19 mouse cellular contexts compared by ENCODE assay signal in genomic region chr12:49390257-49390656, GRCm38 (mm10). TPM values are rescaled to one million over a fixed set of nuclear protein-coding genes. Genes with fewer than 3 reads are reported as not detected.
A peak's percentile ranks its signal among the peaks of the same experiment; 100 is the strongest.
DNase-seq lines count a peak whose midpoint lies in the region; ATAC-seq and TF ChIP-seq lines count a peak whose summit lies in the region.
"Had no signal": no experiment of that assay in that cellular context is flagged by ENCODE, and none has a peak within 500 bp of the region (broad histone marks: within the 10 kb centered on the region; RNA-seq: fewer than 3 reads in every experiment).

No protein-coding gene starts in this region.

- H3K27me3 ChIP-seq in hindbrain, embryonic 10.5 days (ENCODE audit: insufficient read depth, poor library complexity, severe bottlenecking) = peaks cover 99% of the 10 kb centered on the region
- H3K27me3 ChIP-seq in hindbrain, embryonic 13.5 days = peaks cover 75% of the 10 kb centered on the region
- peaks cover 79% of the 10 kb centered on the region for H3K27me3 ChIP-seq in neural tube, embryonic 11.5 days (ENCODE audit: control insufficient read depth, insufficient read depth, low read length)
- H3K27me3 ChIP-seq in neural tube, embryonic 15.5 days (replicated peaks) = peaks cover 69% of the 10 kb centered on the region
- peaks cover 3% of the 10 kb centered on the region; the same call in 1 of the 2 replicates for H3K27me3 ChIP-seq in forebrain, embryonic 14.5 days (replicated peaks; ENCODE audit: control insufficient read depth, insufficient read depth, low read length)

- H3K36me3 ChIP-seq in hindbrain, embryonic 10.5 days = no peaks in the 10 kb centered on the region
- H3K36me3 ChIP-seq in hindbrain, embryonic 13.5 days = no peaks in the 10 kb centered on the region
- no peaks in the 10 kb centered on the region for H3K36me3 ChIP-seq in neural tube, embryonic 11.5 days (ENCODE audit: control insufficient read depth, insufficient read depth, low read length)
- H3K36me3 ChIP-seq in neural tube, embryonic 15.5 days = no peaks in the 10 kb centered on the region
- H3K36me3 ChIP-seq in forebrain, embryonic 14.5 days (ENCODE audit: control insufficient read depth, insufficient read depth, low read length) = peaks cover 37% of the 10 kb centered on the region
- H3K36me3 ChIP-seq: embryonic facial prominence, embryonic 12.5 days; heart, embryonic 12.5 days; limb, embryonic 10.5 days; liver, embryonic 13.5 days; stomach, embryonic 15.5 days had no signal

- peak overlapping the region; percentile 21; the same call in 1 of the 2 replicates for H3K4me3 ChIP-seq in hindbrain, embryonic 10.5 days
- H3K4me3 ChIP-seq in hindbrain, embryonic 13.5 days = no peak overlapping the region
- H3K4me3 ChIP-seq in neural tube, embryonic 11.5 days (ENCODE audit: low read depth, low read length) = no peak overlapping the region
- no peak overlapping the region for H3K4me3 ChIP-seq in neural tube, embryonic 15.5 days (replicated peaks)
- H3K4me3 ChIP-seq in forebrain, embryonic 14.5 days (ENCODE audit: low read depth, low read length) = peak overlapping the region; percentile 56
- peak overlapping the region; percentile 45 for H3K4me3 ChIP-seq in olfactory bulb, adult 2 months (ENCODE audit: insufficient read depth, low read depth, low read length)
- H3K4me3 ChIP-seq: liver, embryonic 13.5 days; stomach, embryonic 15.5 days had no signal

- H3K4me2 ChIP-seq in hindbrain, embryonic 13.5 days = no peak overlapping the region
- H3K4me2 ChIP-seq in neural tube, embryonic 11.5 days (ENCODE audit: low read depth) = no peak overlapping the region
- H3K4me2 ChIP-seq in neural tube, embryonic 15.5 days = no peak overlapping the region
- peak overlapping the region; percentile 76 for H3K4me2 ChIP-seq in forebrain, embryonic 14.5 days (ENCODE audit: low read length)
- H3K4me2 ChIP-seq: liver, embryonic 13.5 days; stomach, embryonic 15.5 days had no signal

- no peak for ATAC-seq in hindbrain, embryonic 13.5 days (ENCODE audit: low FRiP score)
- ATAC-seq in neural tube, embryonic 11.5 days (ENCODE audit: insufficient read depth, low FRiP score, low TSS enrichment) = no peak
- ATAC-seq in neural tube, embryonic 15.5 days (ENCODE audit: low FRiP score) = no peak
- ATAC-seq in forebrain, embryonic 14.5 days = peak; percentile 33

- no peak overlapping the region for H3K27ac ChIP-seq in hindbrain, embryonic 10.5 days
- no peak overlapping the region for H3K27ac ChIP-seq in hindbrain, embryonic 13.5 days
- H3K27ac ChIP-seq in neural tube, embryonic 11.5 days (ENCODE audit: low read depth, low read length) = no peak overlapping the region
- no peak overlapping the region for H3K27ac ChIP-seq in neural tube, embryonic 15.5 days (replicated peaks)
- H3K27ac ChIP-seq in forebrain, embryonic 14.5 days (ENCODE audit: low read depth, low read length) = peak overlapping the region; percentile 98
- peak overlapping the region; percentile 86 for H3K27ac ChIP-seq in olfactory bulb, adult 2 months (ENCODE audit: insufficient read depth, low read depth, low read length)
- H3K27ac ChIP-seq: embryonic facial prominence, embryonic 12.5 days; limb, embryonic 10.5 days; liver, embryonic 13.5 days; stomach, embryonic 15.5 days had no signal

- H3K4me1 ChIP-seq in hindbrain, embryonic 10.5 days (replicated peaks) = peaks cover 9% of the 10 kb centered on the region; the same call in 1 of the 2 replicates
- H3K4me1 ChIP-seq in hindbrain, embryonic 13.5 days (replicated peaks) = peaks cover 6% of the 10 kb centered on the region
- no peaks in the 10 kb centered on the region for H3K4me1 ChIP-seq in neural tube, embryonic 11.5 days (ENCODE audit: control insufficient read depth, insufficient read depth, low read length)
- H3K4me1 ChIP-seq in neural tube, embryonic 15.5 days = peaks cover 4% of the 10 kb centered on the region; the same call in 1 of the 2 replicates
- H3K4me1 ChIP-seq in forebrain, embryonic 14.5 days (ENCODE audit: control insufficient read depth, insufficient read depth, low read length) = no peaks in the 10 kb centered on the region
- no peaks in the 10 kb centered on the region for H3K4me1 ChIP-seq in olfactory bulb, adult 2 months (ENCODE audit: control insufficient read depth, insufficient read depth, low read length)
- H3K4me1 ChIP-seq: embryonic facial prominence, embryonic 12.5 days; liver, embryonic 13.5 days had no signal

- no peak for DNase-seq in hindbrain, embryonic 10.5 days (ENCODE audit: low spot score)
- DNase-seq in neural tube, embryonic 11.5 days (ENCODE audit: low spot score) = peak; percentile 39
- DNase-seq in forebrain, embryonic 14.5 days (ENCODE audit: low spot score) = peak; percentile 80
- no peak for DNase-seq in cerebellum, adult 9-11 months
- DNase-seq in cerebellum, adult 11-12 months = no peak
- DNase-seq: gastrocnemius, postnatal 10 days; heart, postnatal 4 days; kidney, adult 18-20 months; kidney, postnatal 14 days; liver, embryonic 13.5 days; lung, postnatal 10 days; spleen, adult 18-20 months had no signal

- no peak overlapping the region for H3K9ac ChIP-seq in hindbrain, embryonic 13.5 days
- no peak overlapping the region for H3K9ac ChIP-seq in neural tube, embryonic 11.5 days (ENCODE audit: low read length)
- no peak overlapping the region for H3K9ac ChIP-seq in neural tube, embryonic 15.5 days (replicated peaks)
- H3K9ac ChIP-seq in forebrain, embryonic 14.5 days (ENCODE audit: low read length) = peak overlapping the region; percentile 96
- H3K9ac ChIP-seq: embryonic facial prominence, embryonic 12.5 days; heart, embryonic 12.5 days; liver, embryonic 13.5 days; stomach, embryonic 15.5 days had no signal

- under 1% methylated on average over 13 of the region's 13 CpGs for WGBS in hindbrain, embryonic 10.5 days
- WGBS in hindbrain, embryonic 13.5 days = 2% methylated on average over 13 of the region's 13 CpGs
- WGBS in neural tube, embryonic 11.5 days = 1% methylated on average over 13 of the region's 13 CpGs
- 2% methylated on average over 13 of the region's 13 CpGs for WGBS in neural tube, embryonic 15.5 days
- WGBS in forebrain, embryonic 14.5 days = under 1% methylated on average over 13 of the region's 13 CpGs
- 5% methylated on average over 13 of the region's 13 CpGs for WGBS in olfactory bulb, adult 2 months

- no peak for TF ChIP-seq POLR2A in olfactory bulb, adult 2 months (IDR thresholded peaks at IDR 0.05; ENCODE audit: insufficient read depth, low read depth, low read length)

- no peaks in the 10 kb centered on the region for H3K9me3 ChIP-seq in hindbrain, embryonic 10.5 days
- H3K9me3 ChIP-seq in hindbrain, embryonic 13.5 days = no peaks in the 10 kb centered on the region; the same call in 1 of the 2 replicates
- H3K9me3 ChIP-seq in neural tube, embryonic 11.5 days (ENCODE audit: control insufficient read depth, low read length) = no peaks in the 10 kb centered on the region
- H3K9me3 ChIP-seq in neural tube, embryonic 15.5 days (replicated peaks) = no peaks in the 10 kb centered on the region
- no peaks in the 10 kb centered on the region for H3K9me3 ChIP-seq in forebrain, embryonic 14.5 days (replicated peaks; ENCODE audit: control insufficient read depth, low read length)
- H3K9me3 ChIP-seq: embryonic facial prominence, embryonic 12.5 days; limb, embryonic 10.5 days; liver, embryonic 13.5 days; stomach, embryonic 15.5 days had no signal

- TF ChIP-seq CTCF in olfactory bulb, adult 2 months (IDR thresholded peaks at IDR 0.05; ENCODE audit: insufficient read depth, low read depth, low read length) = no peak

RNA-seq across cellular contexts. Expression of gene Gm43517, which starts 5.3 kb away (rescaled TPM):
- not detected in 2 replicates for polyA plus RNA-seq in hindbrain, embryonic 10.5 days (2016; fragmentation: Nextera tagmentation; extraction: Ambion mirVana)
- not detected in 2 replicates for polyA plus RNA-seq in hindbrain, embryonic 13.5 days (2015; fragmentation: Nextera tagmentation; extraction: Ambion mirVana)
- polyA plus RNA-seq in neural tube, embryonic 11.5 days (2014; fragmentation: Nextera tagmentation; extraction: Ambion mirVana) = not detected in 2 replicates
- not detected in 2 replicates for polyA plus RNA-seq in neural tube, embryonic 15.5 days (2015; fragmentation: Nextera tagmentation; extraction: Ambion mirVana)
- polyA plus RNA-seq in forebrain, embryonic 14.5 days (2014; fragmentation: Nextera tagmentation; extraction: Ambion mirVana) = 2.2 and 3.6 TPM in 2 replicates
- polyA plus RNA-seq in olfactory bulb, adult 2 months (2012; ENCODE audit: insufficient read depth, insufficient read length, low replicate concordance, missing spikeins) = not detected in 2 replicates
- polyA plus RNA-seq: heart, embryonic 12.5 days; limb, embryonic 10.5 days; liver, embryonic 13.5 days; stomach, embryonic 15.5 days had no signal

RNA-seq across cellular contexts. Expression of gene Foxg1, which starts 7.8 kb away (rescaled TPM):
- polyA plus RNA-seq in hindbrain, embryonic 10.5 days (2016; fragmentation: Nextera tagmentation; extraction: Ambion mirVana) = 0.81 and 1.9 TPM in 2 replicates
- 0.40 and 0.44 TPM in 2 replicates for polyA plus RNA-seq in hindbrain, embryonic 13.5 days (2015; fragmentation: Nextera tagmentation; extraction: Ambion mirVana)
- 0.86 and 1.2 TPM in 2 replicates for polyA plus RNA-seq in neural tube, embryonic 11.5 days (2014; fragmentation: Nextera tagmentation; extraction: Ambion mirVana)
- polyA plus RNA-seq in neural tube, embryonic 15.5 days (2015; fragmentation: Nextera tagmentation; extraction: Ambion mirVana) = 0.36 TPM in 1 of 2 replicates, not detected in the other
- polyA plus RNA-seq in forebrain, embryonic 14.5 days (2014; fragmentation: Nextera tagmentation; extraction: Ambion mirVana) = 72.6 and 77.7 TPM in 2 replicates
- 104 TPM in 1 of 2 replicates, not detected in the other for polyA plus RNA-seq in olfactory bulb, adult 2 months (2012; ENCODE audit: insufficient read depth, insufficient read length, low replicate concordance, missing spikeins)

Comparison
In these comparisons a context has a peak if more than half of its experiments do, and no peak if none do; other contexts are left out.
1. H3K4me3 ChIP-seq: peak in hindbrain, embryonic 10.5 days (single experiment), forebrain, embryonic 14.5 days (single experiment) and olfactory bulb, adult 2 months (single experiment); none in hindbrain, embryonic 13.5 days (single experiment), neural tube, embryonic 11.5 days (single experiment) and neural tube, embryonic 15.5 days (single experiment).
2. DNase-seq: peak in neural tube, embryonic 11.5 days (single experiment) and forebrain, embryonic 14.5 days (single experiment); none in hindbrain, embryonic 10.5 days (single experiment), cerebellum, adult 9-11 months (single experiment) and cerebellum, adult 11-12 months (single experiment).
3. H3K27ac ChIP-seq: peak in forebrain, embryonic 14.5 days (single experiment) and olfactory bulb, adult 2 months (single experiment); none in hindbrain, embryonic 10.5 days (single experiment), hindbrain, embryonic 13.5 days (single experiment), neural tube, embryonic 11.5 days (single experiment) and neural tube, embryonic 15.5 days (single experiment).